Comparison of ENCODE assay signal across 10 mouse cellular contexts in genomic region chr9:14244528-14244927, GRCm38 (mm10). TPM values are rescaled to one million over a fixed set of nuclear protein-coding genes. Genes with fewer than 3 reads are reported as not detected.
A peak's percentile ranks its signal among the peaks of the same experiment; 100 is the strongest.
DNase-seq lines count a peak whose midpoint lies in the region; ATAC-seq and TF ChIP-seq lines count a peak whose summit lies in the region.
"Had no signal": no experiment of that assay in that cellular context is flagged by ENCODE, and none has a peak within 500 bp of the region (broad histone marks: within the 10 kb centered on the region; RNA-seq: fewer than 3 reads in every experiment).

No protein-coding gene starts in this region.

- TF ChIP-seq CTCF in cerebellum, adult 2 months (IDR thresholded peaks at IDR 0.05; ENCODE audit: borderline replicate concordance, insufficient read depth, low read depth, low read length) = no peak
- no peak for TF ChIP-seq CTCF in forebrain, postnatal 0 days (IDR thresholded peaks at IDR 0.05; ENCODE audit: low read depth)

- H3K4me2 ChIP-seq in kidney, embryonic 15.5 days = no peak overlapping the region
- no peak overlapping the region for H3K4me2 ChIP-seq in forebrain, postnatal 0 days (ENCODE audit: low read depth)
- H3K4me2 ChIP-seq: heart, embryonic 13.5 days had no signal

- H3K36me3 ChIP-seq in kidney, embryonic 15.5 days = no peaks in the 10 kb centered on the region
- no peaks in the 10 kb centered on the region for H3K36me3 ChIP-seq in forebrain, postnatal 0 days (ENCODE audit: insufficient read depth)
- H3K36me3 ChIP-seq: heart, embryonic 13.5 days had no signal

- DNase-seq in kidney, adult 11 months = no peak
- DNase-seq in CD4-positive, CD25-positive, alpha-beta regulatory T cell, adult 2 months (ENCODE audit: low read depth, low spot score) = peak; percentile 74
- DNase-seq in spleen, adult 18-20 months = peak; percentile 48 to 54
- no peak for DNase-seq in cerebellum, adult 2 months
- DNase-seq in right cerebral cortex, postnatal 14 days = no peak
- DNase-seq in forebrain, postnatal 0 days = no peak

- H3K9ac ChIP-seq in kidney, embryonic 15.5 days = no peak overlapping the region
- no peak overlapping the region for H3K9ac ChIP-seq in forebrain, postnatal 0 days
- H3K9ac ChIP-seq: heart, embryonic 13.5 days had no signal

- no peaks in the 10 kb centered on the region for H3K27me3 ChIP-seq in kidney, embryonic 15.5 days
- H3K27me3 ChIP-seq in cerebellum, adult 2 months (ENCODE audit: control insufficient read depth, insufficient read depth, low read length) = no peaks in the 10 kb centered on the region
- no peaks in the 10 kb centered on the region for H3K27me3 ChIP-seq in forebrain, postnatal 0 days (ENCODE audit: insufficient read depth, low read length)
- H3K27me3 ChIP-seq: heart, embryonic 13.5 days had no signal

- WGBS in kidney, embryonic 15.5 days = 44% methylated on average over 9 of the region's 9 CpGs
- WGBS in cerebellum, adult 2 months = 54% methylated on average over 9 of the region's 9 CpGs
- 28% methylated on average over 9 of the region's 9 CpGs for WGBS in forebrain, postnatal 0 days

- no peak for ATAC-seq in kidney, embryonic 15.5 days (replicated peaks; ENCODE audit: low FRiP score)
- ATAC-seq in hematopoietic stem cell, adult 5-6 weeks (replicated peaks in 1 of 2; ENCODE audit: insufficient read depth in 1 of 2, low FRiP score in 2 of 2, low TSS enrichment in 1 of 2, low read depth in 1 of 2, poor library complexity in 2 of 2, severe bottlenecking in 2 of 2) = peak; percentile 94 to 97
- ATAC-seq in forebrain, postnatal 0 days = no peak

- peaks cover 47% of the 10 kb centered on the region for H3K4me1 ChIP-seq in kidney, embryonic 15.5 days
- no peaks in the 10 kb centered on the region for H3K4me1 ChIP-seq in cerebellum, adult 2 months (ENCODE audit: control insufficient read depth, insufficient read depth, low read length)
- no peaks in the 10 kb centered on the region for H3K4me1 ChIP-seq in forebrain, postnatal 0 days (ENCODE audit: insufficient read depth)

- peak overlapping the region; percentile 47 for H3K27ac ChIP-seq in kidney, embryonic 15.5 days
- no peak overlapping the region for H3K27ac ChIP-seq in cerebellum, adult 2 months (ENCODE audit: insufficient read depth, low read length)
- no peak overlapping the region for H3K27ac ChIP-seq in forebrain, postnatal 0 days (ENCODE audit: low read depth, low read length)
- H3K27ac ChIP-seq: heart, embryonic 13.5 days; macrophage had no signal

- no peak overlapping the region for H3K4me3 ChIP-seq in kidney, embryonic 15.5 days (replicated peaks)
- H3K4me3 ChIP-seq in cerebellum, adult 2 months (replicated peaks; ENCODE audit: insufficient read depth, low read depth, low read length) = no peak overlapping the region
- no peak overlapping the region for H3K4me3 ChIP-seq in forebrain, postnatal 0 days (ENCODE audit: low read depth, low read length)
- H3K4me3 ChIP-seq: heart, embryonic 13.5 days had no signal

- H3K9me3 ChIP-seq in kidney, embryonic 15.5 days (replicated peaks) = no peaks in the 10 kb centered on the region
- no peaks in the 10 kb centered on the region for H3K9me3 ChIP-seq in forebrain, postnatal 0 days (ENCODE audit: low read length)
- H3K9me3 ChIP-seq: heart, embryonic 13.5 days had no signal

- TF ChIP-seq POLR2A in cerebellum, adult 2 months (IDR thresholded peaks at IDR 0.05; ENCODE audit: borderline replicate concordance, insufficient read depth, low read length) = no peak

RNA-seq across cellular contexts. Expression of gene Sesn3, which starts 30.3 kb away (rescaled TPM):
- polyA plus RNA-seq in kidney, embryonic 15.5 days (2015; fragmentation: Nextera tagmentation; extraction: Ambion mirVana) = 20.9 and 21.7 TPM in 2 replicates
- 20.9 and 24.9 TPM in 2 replicates for total RNA-seq in hematopoietic stem cell, adult 5-6 weeks (2017)
- polyA plus RNA-seq in cerebellum, adult 2 months (2012; rRNA removed) = 26.8 and 27.5 TPM in 2 replicates
- total RNA-seq in forebrain, postnatal 0 days (2014; rRNA removed) = 29.8 and 40.5 TPM in 2 replicates
- polyA plus RNA-seq in forebrain, postnatal 0 days (2015; fragmentation: Nextera tagmentation; extraction: Ambion mirVana) = 9.3 and 16.3 TPM in 2 replicates

Comparison
In these comparisons a context has a peak if more than half of its experiments do, and no peak if none do; other contexts are left out.
1. ATAC-seq: peak in hematopoietic stem cell, adult 5-6 weeks (2 of 2); none in kidney, embryonic 15.5 days (single experiment) and forebrain, postnatal 0 days (single experiment).
2. DNase-seq: peak in CD4-positive, CD25-positive, alpha-beta regulatory T cell, adult 2 months (single experiment) and spleen, adult 18-20 months (2 of 2); none in kidney, adult 11 months (single experiment), cerebellum, adult 2 months (0 of 2), right cerebral cortex, postnatal 14 days (single experiment) and forebrain, postnatal 0 days (single experiment).